ENCODE assay signal across 31 mouse cellular contexts in the genomic region with DNA sequence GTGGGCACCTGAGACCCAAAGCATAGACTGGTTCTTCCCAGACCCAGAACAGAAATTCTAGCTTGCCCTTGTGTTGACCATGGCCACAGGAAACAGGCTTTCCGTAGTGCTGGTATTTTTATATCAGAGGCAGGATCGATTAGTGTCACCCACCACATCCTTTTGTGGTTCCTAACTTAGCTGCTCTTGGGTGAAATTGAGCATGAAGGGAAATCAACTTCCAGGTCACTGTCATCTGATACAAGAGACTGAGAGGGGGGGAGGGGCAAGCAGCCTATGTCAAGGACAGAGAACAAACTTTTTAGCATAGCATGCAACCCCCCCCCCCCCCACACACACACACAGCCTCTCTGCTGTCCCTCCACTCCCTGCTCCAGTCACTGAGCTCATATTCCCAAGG. TPM values are rescaled to one million over a fixed set of nuclear protein-coding genes. Genes with fewer than 3 reads are reported as not detected.
DNase-seq lines count a peak whose midpoint lies in the region; ATAC-seq and TF ChIP-seq lines count a peak whose summit lies in the region.
"Had no signal": no experiment of that assay in that cellular context is flagged by ENCODE, and none has a peak within 500 bp of the region (broad histone marks: within the 10 kb centered on the region; RNA-seq: fewer than 3 reads in every experiment).

No protein-coding gene starts in this region.

- intact Hi-C loops in left cerebral cortex, postnatal 14 days (cut with DNase I), result no loop called here

- H3K36me3 ChIP-seq in MEL (ENCODE audit: control insufficient read depth in 1 of 2, insufficient read depth in 2 of 2, low read length in 2 of 2), result peaks cover 0 to 7% of the 10 kb centered on the region in 2 experiments; a peak in 2 of 4 replicates
- H3K36me3 ChIP-seq: forebrain, embryonic 10.5 days; heart, embryonic 10.5 days; heart, embryonic 13.5 days; hindbrain, embryonic 12.5 days; hindbrain, embryonic 15.5 days had no signal

- no peaks in the 10 kb centered on the region for H3K79me2 ChIP-seq in MEL (ENCODE audit: control insufficient read depth, insufficient read depth, low read length, poor library complexity)

- H3K27me3 ChIP-seq in MEL (ENCODE audit: control insufficient read depth in 1 of 2, insufficient read depth in 2 of 2, low read length in 2 of 2), result no peaks in the 10 kb centered on the region
- H3K27me3 ChIP-seq: forebrain, embryonic 13.5 days; hindbrain, embryonic 15.5 days; Patski had no signal

- peak; percentile 40; the same call in 1 of the 2 replicates for ATAC-seq in megakaryocyte, adult 5-6 weeks (ENCODE audit: poor library complexity, severe bottlenecking)
- ATAC-seq: CD4-positive, CD25-positive, alpha-beta regulatory T cell, adult 4 months; forebrain, embryonic 13.5 days; forebrain, embryonic 16.5 days; Patski had no signal

- no peak overlapping the region for H3K4me3 ChIP-seq in MEL (ENCODE audit: control insufficient read depth in 1 of 2, insufficient read depth in 1 of 2, low read depth in 2 of 2, low read length in 2 of 2)
- H3K4me3 ChIP-seq: forebrain, embryonic 10.5 days; forebrain, embryonic 13.5 days; heart, adult 2 months; heart, embryonic 10.5 days; heart, embryonic 13.5 days; hindbrain, embryonic 12.5 days; hindbrain, embryonic 15.5 days had no signal

- H3K9ac ChIP-seq in MEL (ENCODE audit: control insufficient read depth, low read depth, low read length, poor library complexity, severe bottlenecking), result no peak overlapping the region
- H3K9ac ChIP-seq: forebrain, embryonic 13.5 days; heart, embryonic 13.5 days; hindbrain, embryonic 12.5 days; hindbrain, embryonic 15.5 days had no signal

- TF ChIP-seq POLR2A in MEL (IDR thresholded peaks at IDR 0.05; ENCODE audit: control insufficient read depth in 1 of 2, insufficient read depth in 1 of 2, low read depth in 1 of 2, low read length in 2 of 2, poor library complexity in 1 of 2), result no peak

- TF ChIP-seq EP300 in MEL (IDR thresholded peaks at IDR 0.05; ENCODE audit: low read depth in 1 of 2, low read length in 2 of 2), result peak in 1 of 2 experiments; percentile 20; a peak in 2 of 4 replicates

- no peak for TF ChIP-seq CTCF in MEL (IDR thresholded peaks at IDR 0.05 in 2 of 3, conservative IDR thresholded peaks at IDR 0.05 in 1 of 3; ENCODE audit: control insufficient read depth in 1 of 3, insufficient read depth in 1 of 3, low read depth in 2 of 3, low read length in 3 of 3, poor library complexity in 1 of 3, severe bottlenecking in 1 of 3)

- TF ChIP-seq RAD21 in MEL (IDR thresholded peaks at IDR 0.05; ENCODE audit: low read depth, low read length), result no peak

- H3K4me1 ChIP-seq in MEL (ENCODE audit: control insufficient read depth in 1 of 2, insufficient read depth in 2 of 2, low read length in 2 of 2), result peaks cover 12 to 24% of the 10 kb centered on the region in 2 experiments
- H3K4me1 ChIP-seq: forebrain, embryonic 13.5 days; hindbrain, embryonic 12.5 days had no signal

- no peaks in the 10 kb centered on the region for H3K9me3 ChIP-seq in MEL (replicated peaks; ENCODE audit: insufficient read depth, low read length)
- H3K9me3 ChIP-seq: forebrain, embryonic 10.5 days; forebrain, embryonic 13.5 days; heart, embryonic 10.5 days; heart, embryonic 13.5 days; hindbrain, embryonic 12.5 days; hindbrain, embryonic 15.5 days had no signal

- DNase-seq in 416B (ENCODE audit: low read depth) (peak; percentile 93), MEL (ENCODE audit: low read depth, low spot score) (peak; percentile 39)
- peak; percentile 70 for DNase-seq in retina, postnatal 1 day
- DNase-seq in thymus, postnatal 0 days (ENCODE audit: low spot score), result no peak
- DNase-seq in left cerebral cortex, postnatal 14 days (ENCODE audit: low spot score in 2 of 2), result no peak
- no peak for DNase-seq in right cerebral cortex, adult 2 months (ENCODE audit: low spot score in 2 of 2)
- DNase-seq: adrenal gland, postnatal 14 days; B cell, adult 2 months; cerebellum, adult 11 months; cerebellum, adult 2 months; cerebellum, adult 9-11 months; cerebellum, postnatal 25 days; gastrocnemius, postnatal 10 days; gastrocnemius, postnatal 36 days; heart, adult 2 months; heart, postnatal 14 days had no signal

- no peak overlapping the region for H3K27ac ChIP-seq in MEL (ENCODE audit: control insufficient read depth, low read depth, low read length)
- H3K27ac ChIP-seq: forebrain, embryonic 10.5 days; forebrain, embryonic 13.5 days; heart, adult 2 months; heart, embryonic 10.5 days; heart, embryonic 13.5 days; hindbrain, embryonic 12.5 days; hindbrain, embryonic 15.5 days had no signal

TF ChIP-seq in MEL, 35 proteins besides CTCF, POLR2A, EP300 and RAD21:
- TF ChIP-seq SIN3A (IDR thresholded peaks at IDR 0.05; ENCODE audit: low read length), result no peak
- no peak for TF ChIP-seq MYC (IDR thresholded peaks at IDR 0.05; ENCODE audit: low read depth, low read length)
- no peak for TF ChIP-seq E2F4 (IDR thresholded peaks at IDR 0.05; ENCODE audit: borderline replicate concordance, low read depth, low read length)
- no peak for TF ChIP-seq GABPA (IDR thresholded peaks at IDR 0.05; ENCODE audit: low read depth, low read length)
- no peak for TF ChIP-seq MXI1 (IDR thresholded peaks at IDR 0.05; ENCODE audit: low read depth, low read length)
TF ChIP-seq in MEL: peak in this region for 0.

RNA-seq across cellular contexts. Expression of a gene that starts 26.8 kb away (rescaled TPM):
- total RNA-seq in MEL (2012; rRNA removed), result not detected in 2 replicates
- under 1 TPM in 1 of 2 experiments, not detected in 1; 0.04 TPM for polyA plus RNA-seq in MEL (2012; ENCODE audit: insufficient read depth in 1 of 2, insufficient read length in 2 of 2, low read depth in 1 of 2, low replicate concordance in 2 of 2, missing spikeins in 1 of 2)
- total RNA-seq in megakaryocyte, adult 5-6 weeks (2015), result not detected in 2 replicates
- not detected in 2 replicates for total RNA-seq in megakaryocyte, adult 5-6 weeks (2017)
- polyA plus RNA-seq in thymus, postnatal 0 days (2015; fragmentation: Nextera tagmentation; extraction: Ambion mirVana), result 0.08 and 0.16 TPM in 2 replicates
- 1 to 10 TPM; 2.8 to 2.9 TPM for total RNA-seq in left cerebral cortex, postnatal 14 days (2021)
- total RNA-seq: adrenal gland, adult 18-20 months; adrenal gland, postnatal 14 days; gastrocnemius, postnatal 36 days; granulocyte monocyte progenitor cell, adult 5-6 weeks; heart, adult 2 months; hematopoietic stem cell, adult 5-6 weeks had no signal
- polyA plus RNA-seq: Patski had no signal

RNA-seq across cellular contexts. Expression of a gene that starts 41.3 kb away (rescaled TPM):
- total RNA-seq in MEL (2012; rRNA removed), result not detected in 2 replicates
- polyA plus RNA-seq in MEL (2012; ENCODE audit: insufficient read depth in 1 of 2, insufficient read length in 2 of 2, low read depth in 1 of 2, low replicate concordance in 2 of 2, missing spikeins in 1 of 2), result not detected
- not detected in 2 replicates for total RNA-seq in megakaryocyte, adult 5-6 weeks (2015)
- not detected in 2 replicates for total RNA-seq in megakaryocyte, adult 5-6 weeks (2017)
- 0.03 TPM in 1 of 2 replicates, not detected in the other for polyA plus RNA-seq in thymus, postnatal 0 days (2015; fragmentation: Nextera tagmentation; extraction: Ambion mirVana)
- total RNA-seq in left cerebral cortex, postnatal 14 days (2021), result 10 to 100 TPM; 17.0 to 18.1 TPM
- total RNA-seq: adrenal gland, adult 18-20 months; adrenal gland, postnatal 14 days; gastrocnemius, adult 18-20 months; gastrocnemius, postnatal 36 days; granulocyte monocyte progenitor cell, adult 5-6 weeks; hematopoietic stem cell, adult 5-6 weeks had no signal
- polyA plus RNA-seq: CD4-positive, CD25-positive, alpha-beta regulatory T cell, adult 4 months; heart, adult 2 months; heart, embryonic 13.5 days; heart, embryonic 16.5 days had no signal

Comparison
In these comparisons a context has a peak if more than half of its experiments do, and no peak if none do; other contexts are left out.
1. DNase-seq: peak in 416B (single experiment), MEL (single experiment) and retina, postnatal 1 day (single experiment); none in thymus, postnatal 0 days (single experiment), left cerebral cortex, postnatal 14 days (0 of 2) and right cerebral cortex, adult 2 months (0 of 2).
2. RNA of a gene that starts 41.3 kb away (total RNA-seq): 17.0 to 18.1 TPM in left cerebral cortex, postnatal 14 days; not detected in MEL and not detected in megakaryocyte, adult 5-6 weeks; every median in the first group is over 10 times any median in the second.